Comparison of ENCODE assay signal across 7 mouse cellular contexts in the genomic region with DNA sequence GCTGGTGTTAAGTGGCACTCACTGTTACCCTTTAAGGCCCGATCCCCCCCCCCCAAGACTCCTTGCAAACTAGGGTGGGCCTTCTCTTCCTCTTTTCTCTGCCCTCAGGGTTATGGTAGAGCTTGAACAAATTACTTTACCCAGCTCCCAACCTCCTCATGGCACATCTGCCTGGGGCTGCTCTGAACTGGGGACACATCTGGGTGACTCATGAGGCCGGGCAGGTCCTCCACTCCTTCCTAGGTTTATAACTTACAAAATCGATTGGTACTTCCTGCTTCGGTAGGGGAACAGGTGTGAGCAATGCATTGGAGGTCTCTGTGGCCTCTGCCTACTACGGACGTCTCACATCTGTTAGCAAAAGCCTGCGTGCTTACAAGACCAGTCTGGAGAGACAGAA. TPM values are rescaled to one million over a fixed set of nuclear protein-coding genes. Genes with fewer than 3 reads are reported as not detected.
DNase-seq lines count a peak whose midpoint lies in the region; ATAC-seq lines count a peak whose summit lies in the region.

No protein-coding gene starts in this region.

- DNase-seq in right cerebral cortex, adult 18-20 months = no peak
- DNase-seq in ovary, adult 18-20 months (ENCODE audit: low spot score) = no peak

- peaks cover 14% of the 10 kb centered on the region for H3K27me3 ChIP-seq in megakaryocyte, embryonic 14.5 days (replicated peaks)
- peaks cover 8% of the 10 kb centered on the region for H3K27me3 ChIP-seq in forebrain, embryonic 12.5 days
- no peaks in the 10 kb centered on the region for H3K27me3 ChIP-seq in limb, embryonic 15.5 days
- no peaks in the 10 kb centered on the region for H3K27me3 ChIP-seq in stomach, embryonic 14.5 days (ENCODE audit: control insufficient read depth, insufficient read depth, low read length)

- H3K4me1 ChIP-seq in megakaryocyte, embryonic 14.5 days = peaks cover 80% of the 10 kb centered on the region
- peaks cover 67% of the 10 kb centered on the region for H3K4me1 ChIP-seq in forebrain, embryonic 12.5 days
- H3K4me1 ChIP-seq in limb, embryonic 15.5 days = peaks cover 58% of the 10 kb centered on the region
- peaks cover 33% of the 10 kb centered on the region; the same call in 1 of the 2 replicates for H3K4me1 ChIP-seq in stomach, embryonic 14.5 days (ENCODE audit: control insufficient read depth, insufficient read depth, low read length)

- ATAC-seq in megakaryocyte, adult 5-6 weeks (ENCODE audit: poor library complexity, severe bottlenecking) = no peak
- ATAC-seq in forebrain, embryonic 12.5 days (ENCODE audit: low FRiP score) = no peak
- no peak for ATAC-seq in limb, embryonic 15.5 days (ENCODE audit: insufficient number of reproducible peaks, low FRiP score, low TSS enrichment, low read depth)
- ATAC-seq in stomach, embryonic 14.5 days (ENCODE audit: insufficient number of reproducible peaks, insufficient read depth, low FRiP score, low read depth) = no peak

- H3K36me3 ChIP-seq in megakaryocyte, embryonic 14.5 days (replicated peaks; ENCODE audit: low read length) = peaks cover 49% of the 10 kb centered on the region
- 0 out of 2 replicates have a peak, but pooled peaks cover 4% of the 10 kb centered on the region for H3K36me3 ChIP-seq in forebrain, embryonic 12.5 days (replicated peaks)
- H3K36me3 ChIP-seq in limb, embryonic 15.5 days = peaks cover 4% of the 10 kb centered on the region; the same call in 1 of the 2 replicates
- H3K36me3 ChIP-seq in stomach, embryonic 14.5 days (ENCODE audit: control insufficient read depth, insufficient read depth, low read length) = peaks cover 2% of the 10 kb centered on the region; the same call in 1 of the 2 replicates

- WGBS in forebrain, embryonic 12.5 days = 79% methylated on average over 7 of the region's 7 CpGs
- 50% methylated on average over 7 of the region's 7 CpGs for WGBS in limb, embryonic 15.5 days
- WGBS in stomach, embryonic 14.5 days = 60% methylated on average over 7 of the region's 7 CpGs

- peak overlapping the region; percentile 97 for H3K4me2 ChIP-seq in forebrain, embryonic 12.5 days
- peak overlapping the region; percentile 95; the same call in 1 of the 2 replicates for H3K4me2 ChIP-seq in limb, embryonic 15.5 days
- peak overlapping the region; percentile 91 for H3K4me2 ChIP-seq in stomach, embryonic 14.5 days (replicated peaks; ENCODE audit: low read depth, low read length)

- peak overlapping the region; percentile 59 for H3K4me3 ChIP-seq in megakaryocyte, embryonic 14.5 days (replicated peaks)
- peak overlapping the region; percentile 75; the same call in 1 of the 2 replicates for H3K4me3 ChIP-seq in forebrain, embryonic 12.5 days (replicated peaks)
- H3K4me3 ChIP-seq in limb, embryonic 15.5 days = peak overlapping the region; percentile 87
- peak overlapping the region; percentile 76; the same call in 1 of the 2 replicates for H3K4me3 ChIP-seq in stomach, embryonic 14.5 days (ENCODE audit: low read depth, low read length)

- no peak overlapping the region for H3K27ac ChIP-seq in forebrain, embryonic 12.5 days
- no peak overlapping the region for H3K27ac ChIP-seq in limb, embryonic 15.5 days
- H3K27ac ChIP-seq in stomach, embryonic 14.5 days (ENCODE audit: low read length) = no peak overlapping the region

- H3K9me3 ChIP-seq in megakaryocyte, embryonic 14.5 days = no peaks in the 10 kb centered on the region
- no peaks in the 10 kb centered on the region for H3K9me3 ChIP-seq in forebrain, embryonic 12.5 days
- no peaks in the 10 kb centered on the region for H3K9me3 ChIP-seq in limb, embryonic 15.5 days
- no peaks in the 10 kb centered on the region for H3K9me3 ChIP-seq in stomach, embryonic 14.5 days (ENCODE audit: control insufficient read depth, low read depth, low read length)

- no peak overlapping the region for H3K9ac ChIP-seq in forebrain, embryonic 12.5 days
- H3K9ac ChIP-seq in limb, embryonic 15.5 days = no peak overlapping the region; the same call in 1 of the 2 replicates
- H3K9ac ChIP-seq in stomach, embryonic 14.5 days (replicated peaks; ENCODE audit: low read depth, low read length) = no peak overlapping the region

RNA-seq across cellular contexts. Expression of gene Hs6st1, which starts 3.0 kb away (rescaled TPM):
- 8.9 and 10.2 TPM in 2 replicates for polyA plus RNA-seq in megakaryocyte, embryonic 14.5 days (2012; ENCODE audit: insufficient read depth, low replicate concordance)
- total RNA-seq in megakaryocyte, adult 5-6 weeks (2015) = 28.7 and 30.0 TPM in 2 replicates
- 16.0 and 17.0 TPM in 2 replicates for total RNA-seq in megakaryocyte, adult 5-6 weeks (2017)
- polyA plus RNA-seq in forebrain, embryonic 12.5 days (2016; fragmentation: Nextera tagmentation; extraction: Ambion mirVana) = 5.1 and 8.4 TPM in 2 replicates
- polyA plus RNA-seq in limb, embryonic 15.5 days (2015; fragmentation: Nextera tagmentation; extraction: Ambion mirVana) = 6.5 and 8.1 TPM in 2 replicates
- polyA plus RNA-seq in stomach, embryonic 14.5 days (2014; fragmentation: Nextera tagmentation; extraction: Ambion mirVana) = 8.0 and 8.5 TPM in 2 replicates
